Comparison of ENCODE assay signal across 22 mouse cellular contexts in genomic region chr2:58516920-58517319, GRCm38 (mm10). TPM values are rescaled to one million over a fixed set of nuclear protein-coding genes. Genes with fewer than 3 reads are reported as not detected.
DNase-seq lines count a peak whose midpoint lies in the region; ATAC-seq and TF ChIP-seq lines count a peak whose summit lies in the region.
"Had no signal": no experiment of that assay in that cellular context is flagged by ENCODE, and none has a peak within 500 bp of the region (broad histone marks: within the 10 kb centered on the region; RNA-seq: fewer than 3 reads in every experiment).

No protein-coding gene starts in this region.

- H3K27me3 ChIP-seq in heart, embryonic 12.5 days (replicated peaks), result no peaks in the 10 kb centered on the region
- no peaks in the 10 kb centered on the region for H3K27me3 ChIP-seq in kidney, postnatal 0 days (ENCODE audit: insufficient read depth, low read length)
- H3K27me3 ChIP-seq in midbrain, postnatal 0 days (ENCODE audit: insufficient read depth, low read length), result no peaks in the 10 kb centered on the region
- no peaks in the 10 kb centered on the region for H3K27me3 ChIP-seq in midbrain, embryonic 16.5 days (ENCODE audit: control insufficient read depth, insufficient read depth, low read depth, low read length)
- H3K27me3 ChIP-seq: forebrain, embryonic 12.5 days; neural tube, embryonic 13.5 days had no signal

- WGBS in heart, embryonic 12.5 days, result 41% methylated on average over 6 of the region's 6 CpGs
- WGBS in kidney, postnatal 0 days, result 35% methylated on average over 6 of the region's 6 CpGs
- WGBS in midbrain, postnatal 0 days, result 74% methylated on average over 6 of the region's 6 CpGs
- 84% methylated on average over 6 of the region's 6 CpGs for WGBS in midbrain, embryonic 16.5 days

- no peak for ATAC-seq in heart, embryonic 12.5 days (ENCODE audit: insufficient number of reproducible peaks, low FRiP score)
- no peak for ATAC-seq in kidney, postnatal 0 days (replicated peaks; ENCODE audit: low FRiP score, low read depth)
- ATAC-seq in midbrain, postnatal 0 days (ENCODE audit: low FRiP score), result no peak
- no peak for ATAC-seq in midbrain, embryonic 16.5 days
- ATAC-seq: hindbrain, postnatal 0 days had no signal

- H3K27ac ChIP-seq in heart, embryonic 12.5 days (ENCODE audit: poor library complexity, severe bottlenecking), result peak overlapping the region; percentile 86
- H3K27ac ChIP-seq in kidney, postnatal 0 days, result peak overlapping the region; percentile 62
- H3K27ac ChIP-seq in midbrain, postnatal 0 days (ENCODE audit: low read depth, low read length), result peak overlapping the region; percentile 38; the same call in 1 of the 2 replicates
- H3K27ac ChIP-seq in midbrain, embryonic 16.5 days (ENCODE audit: low read length), result no peak overlapping the region
- H3K27ac ChIP-seq: forebrain, embryonic 12.5 days; hindbrain, postnatal 0 days; neural tube, embryonic 13.5 days had no signal

- no peak for TF ChIP-seq CTCF in kidney, postnatal 0 days (IDR thresholded peaks at IDR 0.05; ENCODE audit: low read depth)
- no peak for TF ChIP-seq CTCF in midbrain, postnatal 0 days (IDR thresholded peaks at IDR 0.05)

- DNase-seq in heart, adult 9 months (ENCODE audit: low spot score in 2 of 2), result no peak
- DNase-seq in kidney, postnatal 0 days (ENCODE audit: low spot score), result peak; percentile 77
- no peak for DNase-seq in kidney, adult 11 months
- no peak for DNase-seq in midbrain, postnatal 0 days (ENCODE audit: low spot score)
- DNase-seq in spleen, adult 12 weeks (ENCODE audit: low spot score), result no peak
- DNase-seq: cerebellum, adult 11 months; cerebellum, postnatal 25 days; kidney, postnatal 36 days; layer of hippocampus, postnatal 36 days; right cerebral cortex, postnatal 25 days had no signal

- H3K4me3 ChIP-seq in heart, embryonic 12.5 days, result no peak overlapping the region
- no peak overlapping the region for H3K4me3 ChIP-seq in kidney, postnatal 0 days (replicated peaks; ENCODE audit: low read depth, low read length)
- H3K4me3 ChIP-seq in midbrain, postnatal 0 days (ENCODE audit: low read depth, low read length), result no peak overlapping the region
- H3K4me3 ChIP-seq in midbrain, embryonic 16.5 days (ENCODE audit: low read depth, low read length), result no peak overlapping the region
- H3K4me3 ChIP-seq: forebrain, embryonic 12.5 days; neural tube, embryonic 13.5 days had no signal

- no peak overlapping the region; the same call in 1 of the 2 replicates for H3K4me2 ChIP-seq in heart, embryonic 12.5 days
- 0 out of 2 replicates have a peak overlapping the region, but pooled peaks have one; percentile 8 for H3K4me2 ChIP-seq in kidney, postnatal 0 days (ENCODE audit: low read length)
- no peak overlapping the region for H3K4me2 ChIP-seq in midbrain, postnatal 0 days (ENCODE audit: low read depth, low read length, poor library complexity, severe bottlenecking)
- no peak overlapping the region for H3K4me2 ChIP-seq in midbrain, embryonic 16.5 days (ENCODE audit: low read length)
- H3K4me2 ChIP-seq: forebrain, embryonic 12.5 days had no signal

- H3K9ac ChIP-seq in heart, embryonic 12.5 days, result no peak overlapping the region
- H3K9ac ChIP-seq in kidney, postnatal 0 days (ENCODE audit: low read depth, low read length), result no peak overlapping the region
- H3K9ac ChIP-seq in midbrain, postnatal 0 days (replicated peaks; ENCODE audit: low read length, poor library complexity, severe bottlenecking), result no peak overlapping the region
- H3K9ac ChIP-seq in midbrain, embryonic 16.5 days (ENCODE audit: low read depth, low read length), result no peak overlapping the region
- H3K9ac ChIP-seq: forebrain, embryonic 12.5 days; neural tube, embryonic 13.5 days had no signal

- H3K36me3 ChIP-seq in heart, embryonic 12.5 days, result peaks cover 8% of the 10 kb centered on the region
- no peaks in the 10 kb centered on the region for H3K36me3 ChIP-seq in kidney, postnatal 0 days (ENCODE audit: insufficient read depth, low read length)
- no peaks in the 10 kb centered on the region for H3K36me3 ChIP-seq in midbrain, postnatal 0 days (ENCODE audit: insufficient read depth, low read length)
- no peaks in the 10 kb centered on the region for H3K36me3 ChIP-seq in midbrain, embryonic 16.5 days (ENCODE audit: control insufficient read depth, insufficient read depth, low read length)
- H3K36me3 ChIP-seq: forebrain, embryonic 12.5 days; G1E; neural tube, embryonic 13.5 days had no signal

- H3K9me3 ChIP-seq in heart, embryonic 12.5 days (replicated peaks), result no peaks in the 10 kb centered on the region
- no peaks in the 10 kb centered on the region for H3K9me3 ChIP-seq in kidney, postnatal 0 days (replicated peaks; ENCODE audit: low read length)
- H3K9me3 ChIP-seq in midbrain, postnatal 0 days (ENCODE audit: low read length), result no peaks in the 10 kb centered on the region
- H3K9me3 ChIP-seq in midbrain, embryonic 16.5 days (replicated peaks; ENCODE audit: control insufficient read depth, low read length, poor library complexity, severe bottlenecking), result no peaks in the 10 kb centered on the region
- H3K9me3 ChIP-seq: forebrain, embryonic 12.5 days; neural tube, embryonic 13.5 days had no signal

- peaks cover 81% of the 10 kb centered on the region for H3K4me1 ChIP-seq in heart, embryonic 12.5 days (replicated peaks)
- 0 out of 2 replicates have a peak, but pooled peaks cover 5% of the 10 kb centered on the region for H3K4me1 ChIP-seq in kidney, postnatal 0 days (replicated peaks; ENCODE audit: insufficient read depth, low read length)
- no peaks in the 10 kb centered on the region for H3K4me1 ChIP-seq in midbrain, postnatal 0 days (ENCODE audit: insufficient read depth, low read length)
- H3K4me1 ChIP-seq in midbrain, embryonic 16.5 days (ENCODE audit: control insufficient read depth, insufficient read depth, low read length), result peaks cover 5% of the 10 kb centered on the region; the same call in 1 of the 2 replicates

RNA-seq across cellular contexts. Expression of gene Gm17409, which starts 47.0 kb away (rescaled TPM):
- not detected in 2 replicates for polyA plus RNA-seq in heart, embryonic 12.5 days (2016; fragmentation: Nextera tagmentation; extraction: Ambion mirVana)
- polyA plus RNA-seq in kidney, postnatal 0 days (2015; fragmentation: Nextera tagmentation; extraction: Ambion mirVana), result not detected in 2 replicates
- not detected in 2 replicates for total RNA-seq in midbrain, postnatal 0 days (2014; rRNA removed)
- polyA plus RNA-seq in midbrain, postnatal 0 days (2015; fragmentation: Nextera tagmentation; extraction: Ambion mirVana), result not detected in 2 replicates
- polyA plus RNA-seq in midbrain, embryonic 16.5 days (2015; fragmentation: Nextera tagmentation; extraction: Ambion mirVana), result not detected in 2 replicates
- total RNA-seq: adrenal gland, adult 18-20 months; G1E; hindbrain, postnatal 0 days; layer of hippocampus, postnatal 36 days; left cerebral cortex, postnatal 36 days; megakaryocyte-erythroid progenitor cell, adult 5-6 weeks; monocyte, adult 5-6 weeks had no signal
- polyA plus RNA-seq: G1E; gonadal fat pad, adult 2 months; hindbrain, postnatal 0 days; neural tube, embryonic 13.5 days; thymus, postnatal 0 days had no signal

RNA-seq across cellular contexts. Expression of gene Acvr1, which starts 50.0 kb away (rescaled TPM):
- polyA plus RNA-seq in heart, embryonic 12.5 days (2016; fragmentation: Nextera tagmentation; extraction: Ambion mirVana), result 11.6 and 12.0 TPM in 2 replicates
- 5.4 and 5.5 TPM in 2 replicates for polyA plus RNA-seq in kidney, postnatal 0 days (2015; fragmentation: Nextera tagmentation; extraction: Ambion mirVana)
- total RNA-seq in midbrain, postnatal 0 days (2014; rRNA removed), result 10.0 and 12.6 TPM in 2 replicates
- polyA plus RNA-seq in midbrain, postnatal 0 days (2015; fragmentation: Nextera tagmentation; extraction: Ambion mirVana), result 3.6 and 4.1 TPM in 2 replicates
- 4.4 and 4.9 TPM in 2 replicates for polyA plus RNA-seq in midbrain, embryonic 16.5 days (2015; fragmentation: Nextera tagmentation; extraction: Ambion mirVana)
- polyA plus RNA-seq: G1E had no signal

RNA-seq across cellular contexts. Expression of gene Upp2, which starts 50.2 kb away (rescaled TPM):
- polyA plus RNA-seq in heart, embryonic 12.5 days (2016; fragmentation: Nextera tagmentation; extraction: Ambion mirVana), result 7.0 and 8.0 TPM in 2 replicates
- polyA plus RNA-seq in kidney, postnatal 0 days (2015; fragmentation: Nextera tagmentation; extraction: Ambion mirVana), result 9.6 and 10.4 TPM in 2 replicates
- 6.7 and 11.6 TPM in 2 replicates for total RNA-seq in midbrain, postnatal 0 days (2014; rRNA removed)
- 9.8 and 11.6 TPM in 2 replicates for polyA plus RNA-seq in midbrain, postnatal 0 days (2015; fragmentation: Nextera tagmentation; extraction: Ambion mirVana)
- 14.3 and 16.6 TPM in 2 replicates for polyA plus RNA-seq in midbrain, embryonic 16.5 days (2015; fragmentation: Nextera tagmentation; extraction: Ambion mirVana)
- total RNA-seq: megakaryocyte-erythroid progenitor cell, adult 5-6 weeks had no signal
- polyA plus RNA-seq: G1E had no signal
